Mouse (Mus musculus): Measurements from ENCODE around the gene Galr2.

Gene Galr2

GRCm38 (mm10) chr11:116280751-116281663, at the start of gene Galr2:
Gene Galr2, plus strand, starts transcription at chr11:116280939.
- no peak for DNase-seq (ENCODE audit: low spot score in 2 of 2)

DNA sequence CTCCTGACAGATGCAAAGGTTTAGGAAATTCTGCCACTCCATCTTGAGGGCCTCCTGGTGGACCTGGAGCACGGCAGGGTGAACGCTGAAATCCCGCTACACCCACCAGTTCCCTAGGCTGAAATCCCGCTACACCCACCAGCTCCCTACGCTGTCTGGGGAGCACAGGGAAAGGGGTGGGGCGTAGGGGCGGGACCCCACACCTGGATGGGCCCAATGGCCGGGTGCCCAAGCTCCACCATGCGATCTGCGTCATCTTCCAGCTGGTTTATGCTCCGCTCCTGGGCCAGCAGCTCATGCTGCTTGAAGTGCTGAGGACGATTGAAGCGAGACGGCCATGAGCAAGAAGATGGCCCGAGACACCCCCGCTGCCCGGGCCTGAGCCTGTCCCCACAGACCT, 48.3 kb upstream of the Galr2 start:
- no peak for DNase-seq (ENCODE audit: low spot score in 2 of 2)

DNA sequence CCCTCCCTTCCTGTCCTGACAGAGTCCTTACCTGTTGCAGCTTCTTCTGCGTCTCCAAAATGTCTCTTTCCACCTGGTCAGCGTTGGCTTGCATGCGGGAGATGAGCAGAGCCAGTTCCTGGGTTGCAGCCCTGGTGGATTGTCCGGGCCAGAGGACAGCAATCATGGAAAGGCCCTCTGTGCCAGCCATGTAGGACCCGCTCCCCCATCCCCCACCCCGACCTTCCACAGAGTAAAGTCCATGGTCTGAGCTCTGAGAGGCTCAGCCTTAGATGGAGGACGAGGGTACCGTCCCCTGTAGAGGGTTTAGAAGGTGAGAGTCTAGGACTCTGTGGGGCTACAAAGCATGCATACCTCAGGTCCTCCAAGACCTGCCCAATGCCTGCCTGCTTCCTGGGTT, 45.8 kb upstream of the Galr2 start:
- no peak for DNase-seq (ENCODE audit: low spot score in 2 of 2)

DNA sequence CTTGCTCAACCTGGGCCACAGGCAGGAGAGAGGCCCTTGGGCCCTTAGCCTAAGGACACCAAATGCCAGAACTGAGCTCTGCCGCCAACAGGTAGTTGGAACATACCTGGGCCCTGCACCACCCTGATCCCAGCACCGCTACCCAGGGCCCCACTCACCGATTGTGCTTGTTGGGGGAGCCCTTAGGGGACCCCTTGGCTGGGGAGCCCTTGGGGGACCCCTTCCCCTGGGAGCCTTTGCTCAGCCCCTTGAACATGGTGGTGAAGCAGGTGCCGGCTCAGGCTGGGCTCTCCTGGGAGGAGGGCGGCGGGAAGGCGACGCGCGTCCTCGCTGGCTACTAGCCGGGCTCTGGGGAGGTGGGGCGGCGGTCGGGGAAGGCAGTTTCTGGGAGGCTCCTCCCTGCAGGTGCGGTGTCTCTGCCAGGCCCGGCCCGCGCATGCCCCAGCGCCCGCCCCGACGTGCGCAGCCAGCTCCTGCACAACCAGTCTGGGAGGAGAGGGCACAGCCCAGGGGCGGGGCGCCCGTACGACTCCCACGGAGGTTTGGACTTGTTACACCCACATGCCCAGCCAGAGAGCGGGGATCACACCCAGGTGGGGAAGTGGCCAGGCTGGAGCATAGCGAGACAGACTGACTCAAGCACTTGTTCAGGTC, 42.9 kb upstream of the Galr2 start, which contains the start of gene Evpl:
Evpl (minus strand) TSS at position 336 of the 654 bp plus-strand sequence.
- DNase-seq (ENCODE audit: low spot score in 2 of 2) = peak in 1 of 2 experiments; percentile 39

DNA sequence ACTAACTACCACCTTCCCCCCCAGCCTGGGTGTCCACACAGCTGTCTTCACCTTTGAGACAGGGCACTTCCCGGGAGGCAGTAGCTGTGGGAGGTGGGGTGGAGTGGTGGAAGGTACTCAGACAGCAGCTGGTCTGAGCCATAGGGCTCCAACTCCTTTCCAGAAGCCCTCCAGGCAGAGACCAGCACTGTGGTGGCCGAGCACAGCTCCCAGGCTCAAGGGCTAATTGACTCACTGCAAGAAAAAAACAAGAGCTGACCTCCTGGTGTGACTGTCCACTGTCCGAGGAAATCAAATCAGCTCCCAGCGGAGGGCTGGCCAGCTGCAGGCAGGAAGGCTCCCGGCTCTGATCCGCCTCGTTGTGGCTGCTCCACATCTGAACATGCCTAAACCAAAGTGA, 40.9 kb upstream of the Galr2 start:
- DNase-seq (ENCODE audit: low spot score in 2 of 2) = no peak

DNA sequence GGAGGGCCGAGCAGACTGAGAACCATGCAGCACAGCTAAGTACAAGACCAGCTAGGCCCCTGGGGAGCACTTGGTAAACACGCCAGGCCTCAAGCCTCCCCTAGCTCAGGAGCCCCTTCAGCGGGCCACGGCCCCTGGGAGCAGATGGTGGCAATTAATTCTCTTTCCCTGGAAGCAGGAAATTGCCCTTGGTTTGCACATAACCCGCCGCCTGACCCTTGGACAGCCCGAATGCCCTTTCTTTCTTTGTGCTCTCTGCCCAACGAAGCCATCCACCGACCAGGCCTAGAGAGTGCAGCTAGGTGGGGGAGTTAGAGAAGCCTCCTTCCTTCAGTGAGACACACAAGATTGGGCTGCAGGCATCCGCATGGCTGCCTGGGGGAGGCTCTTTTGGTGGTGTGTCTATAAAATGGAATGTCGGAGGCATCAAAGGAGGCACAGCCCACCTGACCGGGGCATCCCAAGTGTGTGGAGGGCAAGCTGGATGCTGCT, 38.9 kb upstream of the Galr2 start:
- DNase-seq (ENCODE audit: low spot score in 2 of 2) = no peak

GRCm38 (mm10) chr11:116244580-116244979, 36.2 kb upstream of the Galr2 start:
- DNase-seq (ENCODE audit: low spot score in 2 of 2) = no peak

GRCm38 (mm10) chr11:116245616-116246015, 35.1 kb upstream of the Galr2 start:
- no peak for DNase-seq (ENCODE audit: low spot score in 2 of 2)

- no peak for DNase-seq (ENCODE audit: low spot score in 2 of 2)
Measured at GRCm38 (mm10) chr11:116247502-116248222, 33.1 kb upstream of the Galr2 start.

DNA sequence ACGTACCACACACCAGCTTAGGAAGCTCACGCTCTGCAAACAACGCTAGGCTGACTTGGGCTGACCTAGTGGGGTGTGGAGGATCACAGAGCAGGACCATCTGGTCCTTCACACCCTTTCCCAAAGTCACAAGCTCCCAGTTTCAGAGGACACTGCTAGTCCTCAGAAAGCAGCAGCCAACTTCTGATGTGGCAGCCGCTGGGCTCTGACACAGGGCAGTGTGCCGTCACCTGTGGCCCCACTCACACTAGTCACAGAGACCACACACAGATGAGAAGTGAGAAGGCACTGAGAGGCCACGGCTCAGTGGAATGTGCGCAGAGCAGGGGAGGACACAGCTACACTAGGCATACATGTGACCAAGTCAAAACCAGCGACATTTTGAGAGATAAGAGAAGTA, 29.8 kb upstream of the Galr2 start:
- no peak for DNase-seq (ENCODE audit: low spot score in 2 of 2)

DNA sequence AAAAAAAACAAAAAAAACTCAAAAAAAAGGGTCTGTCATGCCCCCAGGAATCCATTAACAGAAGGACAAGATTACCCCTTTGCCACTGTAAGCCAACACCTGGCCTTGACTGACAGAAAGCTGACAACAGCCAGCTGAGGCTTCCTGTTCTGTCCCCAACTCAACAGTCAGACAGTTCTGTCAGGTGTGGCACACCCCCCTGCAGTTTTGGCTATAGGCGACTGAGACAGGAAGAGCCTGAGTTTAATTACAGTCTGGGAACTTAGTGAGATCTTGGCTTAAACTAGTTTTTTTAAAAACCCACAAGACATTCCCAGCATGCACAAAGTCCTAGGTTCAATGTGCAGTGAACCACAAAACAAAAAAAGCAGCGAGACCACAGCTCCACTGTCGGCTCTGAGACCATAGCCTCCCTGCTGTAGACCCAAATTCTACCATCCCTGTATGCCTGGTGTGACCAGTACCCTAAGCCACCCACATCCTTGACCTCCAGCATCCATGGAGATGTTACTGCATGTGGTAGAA, 27.6 kb upstream of the Galr2 start:
- DNase-seq (ENCODE audit: low spot score in 2 of 2) = no peak

DNA sequence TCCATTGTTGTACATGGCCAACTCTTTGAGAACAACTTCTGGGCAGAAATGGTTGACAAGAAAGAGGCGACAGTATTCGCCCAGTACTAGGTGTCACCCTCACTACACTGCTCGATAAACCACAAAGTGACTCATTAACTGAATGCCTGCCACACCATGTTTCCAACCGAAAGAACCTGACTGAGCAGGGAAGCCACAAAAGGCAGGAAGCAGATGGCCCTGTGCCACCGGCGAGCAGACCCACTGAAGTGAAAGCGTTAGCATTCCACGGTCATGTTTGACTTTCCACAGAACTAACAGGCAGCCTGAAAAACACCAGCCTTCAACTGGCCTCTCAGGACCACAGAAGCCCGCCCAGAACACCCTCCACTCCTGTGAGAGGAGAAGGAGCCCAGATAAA, 26.1 kb upstream of the Galr2 start:
- DNase-seq (ENCODE audit: low spot score in 2 of 2) = no peak

DNA sequence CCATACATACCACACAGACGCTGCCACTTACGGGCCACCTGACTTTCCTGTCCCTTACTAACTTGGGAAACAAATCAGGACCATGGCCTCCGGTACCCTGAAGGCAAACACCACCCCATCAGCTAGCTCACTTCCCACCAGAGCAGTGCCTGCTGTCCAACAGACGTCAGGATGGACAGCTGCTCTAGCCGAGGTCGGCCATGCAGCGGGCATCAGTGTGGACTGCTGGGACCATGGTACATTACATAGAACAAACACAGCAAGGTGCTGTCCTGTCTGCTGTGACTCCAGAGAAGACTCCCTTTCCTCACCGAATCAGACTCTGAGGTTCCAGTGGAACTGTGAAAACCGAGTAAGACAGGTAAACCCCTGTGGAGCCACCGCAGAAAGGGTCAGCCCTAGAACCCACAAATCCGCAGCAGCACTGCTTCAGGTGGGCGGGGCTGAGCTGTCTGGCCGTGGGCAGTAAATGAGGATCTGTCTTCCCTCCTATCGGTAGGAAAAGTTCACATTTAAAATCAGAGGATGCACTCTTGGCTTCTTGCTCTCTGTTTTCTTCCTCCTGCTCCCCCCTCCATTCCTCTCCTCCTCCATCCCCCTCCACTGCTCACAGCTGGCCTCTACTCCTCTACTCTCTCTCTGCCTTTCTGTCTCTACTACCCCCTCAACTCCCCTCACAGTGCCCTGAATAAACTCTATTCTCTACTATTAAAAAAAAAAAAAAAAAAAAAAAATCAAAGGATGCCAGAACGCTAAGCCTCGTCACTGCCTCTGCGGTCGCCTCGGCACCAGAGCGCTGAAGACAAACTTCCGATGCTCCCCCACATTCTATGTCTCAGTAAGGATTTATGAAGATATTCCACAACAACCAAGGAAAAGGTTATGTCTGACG, 25.4 kb upstream of the Galr2 start:
- no peak for DNase-seq (ENCODE audit: low spot score in 2 of 2)

GRCm38 (mm10) chr11:116255982-116256675, 24.6 kb upstream of the Galr2 start:
- no peak for DNase-seq (ENCODE audit: low spot score in 2 of 2)

DNA sequence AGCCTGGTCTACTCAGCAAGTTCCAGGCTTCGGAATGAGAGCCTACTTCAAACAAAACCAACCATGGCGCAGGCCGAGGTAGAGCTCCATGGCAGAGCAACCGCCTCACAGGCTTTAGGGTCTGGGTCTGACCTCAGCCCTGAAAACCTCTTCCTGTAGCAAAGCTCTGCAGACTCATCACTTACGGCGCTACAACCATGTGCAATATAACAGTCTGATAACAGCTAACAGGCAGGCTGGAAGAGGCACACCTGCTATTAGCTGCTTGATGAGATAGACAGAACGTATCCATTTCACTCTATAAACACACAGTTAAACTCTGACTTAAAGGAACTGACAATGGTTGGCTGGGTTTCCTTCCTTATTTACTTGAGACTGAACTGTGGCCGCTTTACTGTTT, 21.3 kb upstream of the Galr2 start:
- no peak for DNase-seq (ENCODE audit: low spot score in 2 of 2)

- DNase-seq (ENCODE audit: low spot score in 2 of 2) = no peak
Measured at GRCm38 (mm10) chr11:116260259-116260658, 20.5 kb upstream of the Galr2 start.

GRCm38 (mm10) chr11:116265352-116265751, 15.4 kb upstream of the Galr2 start:
- no peak for DNase-seq (ENCODE audit: low spot score in 2 of 2)

DNA sequence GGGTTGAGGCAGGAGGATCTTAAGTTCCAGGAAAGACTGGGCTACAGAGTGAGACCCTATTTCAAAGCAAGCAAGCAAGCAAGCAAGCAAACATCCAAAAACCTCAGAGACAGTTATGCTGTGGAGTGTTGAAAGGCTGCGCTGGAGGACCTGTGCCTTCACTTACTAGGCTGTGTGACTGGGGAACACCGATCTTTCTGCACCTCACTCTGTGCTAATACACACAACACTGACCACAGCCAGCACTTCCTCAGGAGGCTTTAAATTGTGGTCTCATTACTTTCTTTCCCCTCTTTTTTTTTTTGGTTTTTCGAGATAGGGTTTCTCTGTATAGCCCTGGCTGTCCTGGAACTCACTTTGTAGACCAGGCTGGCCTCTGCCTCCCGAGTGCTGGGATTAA, 14.9 kb upstream of the Galr2 start:
- no peak for DNase-seq (ENCODE audit: low spot score in 2 of 2)

- no peak for DNase-seq (ENCODE audit: low spot score in 2 of 2)
Measured at GRCm38 (mm10) chr11:116267637-116268036, 13.1 kb upstream of the Galr2 start.

DNA sequence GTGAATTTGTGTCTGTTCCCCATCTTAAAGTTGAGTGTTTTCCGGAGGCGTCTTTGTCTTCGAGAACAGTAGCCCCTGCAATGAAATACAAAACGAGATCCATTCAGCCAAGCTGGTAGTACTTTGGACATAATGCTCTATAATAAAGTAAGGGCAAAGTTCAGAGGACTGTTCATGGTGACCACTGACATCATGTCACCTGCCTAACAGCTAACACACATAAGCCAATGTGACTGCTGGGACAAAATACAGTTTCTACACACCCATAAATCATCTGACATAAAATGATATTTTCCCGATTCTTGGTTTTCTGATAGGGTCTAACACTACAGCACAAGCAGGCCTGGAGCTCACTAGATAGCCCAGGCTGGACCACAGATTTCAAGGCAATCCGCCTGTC, 12.4 kb upstream of the Galr2 start:
- no peak for DNase-seq (ENCODE audit: low spot score in 2 of 2)
